Mouse (Mus musculus): ENCODE results near the gene Zfp827. TPM values are rescaled to one million over a fixed set of nuclear protein-coding genes. Genes with fewer than 3 reads are reported as not detected.
A peak's percentile ranks its signal among the peaks of the same experiment; 100 is the strongest.

Zfp827 gene
- polyA plus RNA-seq, 1 experiment: 3.5 TPM

- Histone ChIP-seq H3K27me3 (ENCODE audit: control insufficient read depth, insufficient read depth, low read length, poor library complexity, severe bottlenecking) (no peaks in the 10 kb centered on the region), H3K4me3 (ENCODE audit: low read depth, low read length) (no peak overlapping the region), H3K4me1 (ENCODE audit: control insufficient read depth, insufficient read depth, low read length) (no peaks in the 10 kb centered on the region), H3K36me3 (ENCODE audit: control insufficient read depth, insufficient read depth, low read length, poor library complexity, severe bottlenecking) (no peaks in the 10 kb centered on the region), H3K9me3 (replicated peaks; ENCODE audit: control insufficient read depth, insufficient read depth, low read length, poor library complexity, severe bottlenecking) (no peaks in the 10 kb centered on the region), H3K27ac (ENCODE audit: insufficient read depth, low read length) (no peak overlapping the region), H3K9ac (ENCODE audit: low read depth, poor library complexity, severe bottlenecking) (no peak overlapping the region)
- TF ChIP-seq CTCF (IDR thresholded peaks at IDR 0.05; ENCODE audit: low read depth, low read length) (no peak), EP300 (IDR thresholded peaks at IDR 0.05; ENCODE audit: insufficient read depth, low read depth, low read length) (no peak), POLR2A (IDR thresholded peaks at IDR 0.05; ENCODE audit: insufficient read depth, low read length) (no peak)
These were observed 168.2 kb downstream of the Zfp827 start for GRCm38 (mm10) chr8:79196481-79196880.

DNA sequence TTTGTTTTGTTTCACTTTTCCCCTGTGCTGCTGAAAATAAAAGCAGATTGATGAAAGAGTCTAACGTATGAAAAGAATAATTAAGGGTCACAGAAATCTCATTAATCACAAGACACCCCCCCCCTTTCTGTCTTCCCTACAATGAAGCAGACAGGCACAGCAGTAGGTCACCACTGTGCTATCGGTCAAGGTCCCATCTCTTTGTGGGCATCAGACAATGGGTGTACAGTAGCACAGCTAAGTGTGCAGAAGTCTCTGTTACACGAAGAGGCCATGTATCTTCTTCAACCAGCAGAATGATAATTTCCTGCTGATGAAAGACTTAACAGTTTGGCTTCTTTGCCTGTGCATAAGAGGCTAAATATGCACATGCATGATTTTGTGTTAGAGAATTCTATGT lies 170.4 kb downstream of the Zfp827 start:
- Histone ChIP-seq H3K4me1 (ENCODE audit: control insufficient read depth, insufficient read depth, low read length) (no peaks in the 10 kb centered on the region), H3K27me3 (ENCODE audit: control insufficient read depth, insufficient read depth, low read length, poor library complexity, severe bottlenecking) (no peaks in the 10 kb centered on the region), H3K9ac (ENCODE audit: low read depth, poor library complexity, severe bottlenecking) (no peak overlapping the region), H3K27ac (ENCODE audit: insufficient read depth, low read length) (no peak overlapping the region), H3K9me3 (replicated peaks; ENCODE audit: control insufficient read depth, insufficient read depth, low read length, poor library complexity, severe bottlenecking) (no peaks in the 10 kb centered on the region), H3K4me3 (ENCODE audit: low read depth, low read length) (no peak overlapping the region), H3K36me3 (ENCODE audit: control insufficient read depth, insufficient read depth, low read length, poor library complexity, severe bottlenecking) (no peaks in the 10 kb centered on the region)
- no peak for TF ChIP-seq CTCF (IDR thresholded peaks at IDR 0.05; ENCODE audit: low read depth, low read length)
- TF ChIP-seq EP300 (IDR thresholded peaks at IDR 0.05; ENCODE audit: insufficient read depth, low read depth, low read length): no peak
- TF ChIP-seq POLR2A (IDR thresholded peaks at IDR 0.05; ENCODE audit: insufficient read depth, low read length): no peak

DNA sequence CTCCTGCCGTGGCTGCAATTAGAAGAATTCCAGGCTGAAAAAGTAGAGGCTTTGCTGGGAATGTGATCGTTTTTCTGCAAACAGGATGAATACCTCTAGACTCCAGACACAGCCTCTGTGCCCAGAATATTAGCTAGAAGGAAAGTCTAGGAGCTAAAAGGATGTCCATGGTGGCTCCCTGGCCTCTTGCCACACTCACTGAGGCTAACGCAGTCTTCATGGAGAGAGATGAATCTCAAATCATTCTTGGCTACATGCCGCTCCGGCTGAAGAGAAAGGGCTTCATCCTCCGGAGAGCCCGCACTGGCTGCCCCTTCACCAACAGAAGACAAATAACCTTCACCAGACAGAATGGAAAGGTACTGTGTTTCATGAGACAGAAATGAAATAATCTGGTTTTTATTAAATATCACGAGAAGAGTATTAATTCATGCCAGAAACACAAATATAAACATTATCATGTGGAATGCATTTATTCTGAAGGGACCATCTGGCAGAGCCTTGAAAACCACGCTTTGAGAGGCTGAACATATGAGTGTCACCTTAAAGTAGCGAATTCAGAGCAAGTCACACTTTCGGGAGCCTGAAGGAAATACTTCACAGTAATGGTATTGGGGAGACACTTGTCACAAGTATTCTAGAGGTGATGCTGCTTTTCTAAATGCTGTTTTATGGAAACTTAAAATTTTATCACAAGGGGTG lies 173.4 kb downstream of the Zfp827 start:
- no peaks in the 10 kb centered on the region for H3K9me3 ChIP-seq (replicated peaks; ENCODE audit: control insufficient read depth, insufficient read depth, low read length, poor library complexity, severe bottlenecking)
- H3K9ac ChIP-seq (ENCODE audit: low read depth, poor library complexity, severe bottlenecking): no peak overlapping the region
- H3K27me3 ChIP-seq (ENCODE audit: control insufficient read depth, insufficient read depth, low read length, poor library complexity, severe bottlenecking): no peaks in the 10 kb centered on the region
- H3K4me3 ChIP-seq (ENCODE audit: low read depth, low read length): no peak overlapping the region
- TF ChIP-seq CTCF (IDR thresholded peaks at IDR 0.05; ENCODE audit: low read depth, low read length): no peak
- TF ChIP-seq EP300 (IDR thresholded peaks at IDR 0.05; ENCODE audit: insufficient read depth, low read depth, low read length): no peak
- TF ChIP-seq POLR2A (IDR thresholded peaks at IDR 0.05; ENCODE audit: insufficient read depth, low read length): no peak
- no peak overlapping the region for H3K27ac ChIP-seq (ENCODE audit: insufficient read depth, low read length)
- H3K4me1 ChIP-seq (ENCODE audit: control insufficient read depth, insufficient read depth, low read length): no peaks in the 10 kb centered on the region
- no peaks in the 10 kb centered on the region for H3K36me3 ChIP-seq (ENCODE audit: control insufficient read depth, insufficient read depth, low read length, poor library complexity, severe bottlenecking)

DNA sequence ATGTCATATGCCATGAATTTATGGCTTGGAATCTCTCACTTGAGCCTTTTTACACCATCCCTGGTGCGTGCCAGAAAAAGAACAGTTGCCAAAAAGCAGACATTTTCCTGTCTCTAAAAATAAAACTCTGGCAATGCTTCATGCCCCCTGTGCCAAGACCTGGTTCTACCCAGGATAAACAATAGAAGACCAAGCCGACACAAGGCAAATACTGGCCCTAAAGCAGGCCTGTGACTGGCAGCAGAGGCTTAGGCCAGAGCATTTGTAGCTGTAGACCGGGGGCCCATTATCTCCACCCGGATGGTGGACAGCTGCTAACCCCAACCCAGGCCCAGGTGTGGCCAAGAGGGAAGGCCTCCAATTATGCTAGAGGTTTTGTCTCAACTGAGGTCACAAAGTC lies 178.7 kb downstream of the Zfp827 start:
- Histone ChIP-seq H3K27ac (ENCODE audit: insufficient read depth, low read length) (no peak overlapping the region), H3K9me3 (replicated peaks; ENCODE audit: control insufficient read depth, insufficient read depth, low read length, poor library complexity, severe bottlenecking) (no peaks in the 10 kb centered on the region), H3K4me1 (ENCODE audit: control insufficient read depth, insufficient read depth, low read length) (peaks cover 2% of the 10 kb centered on the region), H3K9ac (ENCODE audit: low read depth, poor library complexity, severe bottlenecking) (no peak overlapping the region), H3K36me3 (ENCODE audit: control insufficient read depth, insufficient read depth, low read length, poor library complexity, severe bottlenecking) (no peaks in the 10 kb centered on the region), H3K4me3 (ENCODE audit: low read depth, low read length) (no peak overlapping the region), H3K27me3 (ENCODE audit: control insufficient read depth, insufficient read depth, low read length, poor library complexity, severe bottlenecking) (no peaks in the 10 kb centered on the region)
- TF ChIP-seq EP300 (IDR thresholded peaks at IDR 0.05; ENCODE audit: insufficient read depth, low read depth, low read length): no peak

GRCm38 (mm10) chr8:79208181-79208580 lies 179.9 kb downstream of the Zfp827 start:
- no peak overlapping the region for H3K4me3 ChIP-seq (ENCODE audit: low read depth, low read length)
- H3K27me3 ChIP-seq (ENCODE audit: control insufficient read depth, insufficient read depth, low read length, poor library complexity, severe bottlenecking): no peaks in the 10 kb centered on the region
- no peaks in the 10 kb centered on the region for H3K36me3 ChIP-seq (ENCODE audit: control insufficient read depth, insufficient read depth, low read length, poor library complexity, severe bottlenecking)
- no peaks in the 10 kb centered on the region for H3K9me3 ChIP-seq (replicated peaks; ENCODE audit: control insufficient read depth, insufficient read depth, low read length, poor library complexity, severe bottlenecking)
- peaks cover 2% of the 10 kb centered on the region for H3K4me1 ChIP-seq (ENCODE audit: control insufficient read depth, insufficient read depth, low read length)
- no peak overlapping the region for H3K27ac ChIP-seq (ENCODE audit: insufficient read depth, low read length)
- TF ChIP-seq EP300 (IDR thresholded peaks at IDR 0.05; ENCODE audit: insufficient read depth, low read depth, low read length): no peak
- TF ChIP-seq CTCF (IDR thresholded peaks at IDR 0.05; ENCODE audit: low read depth, low read length): no peak
- no peak for TF ChIP-seq POLR2A (IDR thresholded peaks at IDR 0.05; ENCODE audit: insufficient read depth, low read length)
- H3K9ac ChIP-seq (ENCODE audit: low read depth, poor library complexity, severe bottlenecking): no peak overlapping the region

- H3K4me3 ChIP-seq (ENCODE audit: low read depth, low read length): no peak overlapping the region; the same call in 1 of the 2 replicates
- H3K9ac ChIP-seq (ENCODE audit: low read depth, poor library complexity, severe bottlenecking): peak overlapping the region; percentile 83
These were observed 180.7 kb downstream of the Zfp827 start for GRCm38 (mm10) chr8:79208691-79209640.

More at GRCm38 (mm10) chr8:79208691-79209640, 180.7 kb downstream of the Zfp827 start:
- Histone ChIP-seq H3K27me3 (ENCODE audit: control insufficient read depth, insufficient read depth, low read length, poor library complexity, severe bottlenecking) (no peaks in the 10 kb centered on the region), H3K36me3 (ENCODE audit: control insufficient read depth, insufficient read depth, low read length, poor library complexity, severe bottlenecking) (no peaks in the 10 kb centered on the region), H3K27ac (ENCODE audit: insufficient read depth, low read length) (no peak overlapping the region), H3K9me3 (replicated peaks; ENCODE audit: control insufficient read depth, insufficient read depth, low read length, poor library complexity, severe bottlenecking) (peaks cover 6% of the 10 kb centered on the region), H3K4me1 (ENCODE audit: control insufficient read depth, insufficient read depth, low read length) (peaks cover 2% of the 10 kb centered on the region)
- TF ChIP-seq POLR2A (IDR thresholded peaks at IDR 0.05; ENCODE audit: insufficient read depth, low read length): no peak
- no peak for TF ChIP-seq CTCF (IDR thresholded peaks at IDR 0.05; ENCODE audit: low read depth, low read length)
- TF ChIP-seq EP300 (IDR thresholded peaks at IDR 0.05; ENCODE audit: insufficient read depth, low read depth, low read length): no peak
